Mouse (Mus musculus) heart, embryonic 16.5 days (tissue): ENCODE data around the gene Gm36245. TPM values are rescaled to one million over a fixed set of nuclear protein-coding genes. Genes with fewer than 3 reads are reported as not detected.
A peak's percentile ranks its signal among the peaks of the same experiment; 100 is the strongest.

ENCODE experiments used
- ATAC-seq: fragments of 200-750 bp; cut with Nextera tagmentation; replicated peaks from 2 replicates; pipeline ENCODE4 v1.8.0; 2017; ENCODE audit warnings: moderate number of reproducible peaks; ENCODE audit not compliant: insufficient read depth, low FRiP score; ENCODE audit errors: extremely low read depth
- H3K27ac ChIP-seq: fragments of 300-500 bp; sonication (generic); 2 replicates; pipeline ENCODE4 v1.5.1; 2014; ENCODE audit warnings: mild to moderate bottlenecking, low read length, control low read depth, moderate library complexity
- H3K27me3 ChIP-seq: fragments of 300-500 bp; sonication (generic); 2 replicates; pipeline ENCODE4 v1.6.1; 2014; ENCODE audit warnings: low read length, mixed read lengths; ENCODE audit not compliant: control insufficient read depth, insufficient read depth
- H3K36me3 ChIP-seq: fragments of 300-500 bp; sonication (generic); 2 replicates; pipeline ENCODE4 v1.6.1; 2014; ENCODE audit not compliant: control insufficient read depth, insufficient read depth
- H3K4me1 ChIP-seq: fragments of 300-500 bp; sonication (generic); 2 replicates; pipeline ENCODE4 v1.6.1; 2014; ENCODE audit warnings: low read length, mixed read lengths; ENCODE audit not compliant: control insufficient read depth, insufficient read depth
- H3K4me2 ChIP-seq: fragments of 300-500 bp; sonication (generic); 2 replicates; pipeline ENCODE4 v1.6.1; 2014; ENCODE audit warnings: low read depth, mild to moderate bottlenecking, control low read depth, low read length
- H3K4me3 ChIP-seq: fragments of 300-500 bp; sonication (generic); 2 replicates; pipeline ENCODE4 v1.5.1; 2014; ENCODE audit warnings: mild to moderate bottlenecking, control low read depth, low read length
- H3K9ac ChIP-seq: fragments of 300-500 bp; sonication (generic); 2 replicates; pipeline ENCODE4 v1.6.1; 2014; ENCODE audit warnings: low read length, control low read depth
- H3K9me3 ChIP-seq: fragments of 300-500 bp; sonication (generic); replicated peaks from 2 replicates; pipeline ENCODE4 v1.6.1; 2016; ENCODE audit warnings: low read length; ENCODE audit not compliant: control insufficient read depth
- whole genome bisulfite sequencing: fragments of 180-500 bp; shearing (Covaris S2); extraction: QIAGEN DNeasy Blood & Tissue Kit; methylation state at CpG from one replicate; pipeline ENCODE4 v1.1.7; 2014; 5-methylcytosine and 5-hydroxymethylcytosine counted together
- polyA plus RNA-seq: library from polyadenylated mRNA; unstranded; fragments of >200 nt; fragmentation: Nextera tagmentation; extraction: Ambion mirVana; gene quantifications from 2 replicates; pipeline ENCODE4 v1.2.1, GENCODE M21; 2015

Gene Gm36245
- not detected in 2 replicates for polyA plus RNA-seq

DNA sequence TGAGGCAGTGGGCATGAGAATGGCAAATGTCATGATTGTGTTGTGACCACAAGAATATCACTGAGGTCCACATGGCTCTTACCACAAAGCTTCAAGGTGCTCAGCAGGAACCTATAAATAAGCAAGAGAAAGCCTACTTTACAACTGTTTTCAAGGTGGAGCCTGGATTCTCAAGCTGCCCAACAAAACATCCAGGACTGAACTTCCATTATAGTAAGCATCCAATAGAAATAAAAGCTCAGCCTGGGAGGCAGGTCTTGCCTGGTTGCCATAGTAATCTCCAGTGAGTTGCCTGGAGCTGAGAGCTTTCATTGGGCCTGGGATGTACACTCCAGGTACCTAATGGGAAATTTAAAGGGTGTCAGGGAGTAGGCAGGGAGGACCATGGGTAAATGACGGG lies at the start of gene Gm36245:
Gene Gm36245, plus strand, starts transcription at position 301 of the 400 bp plus-strand sequence.
- Histone ChIP-seq H3K4me1 (no peaks in the 10 kb centered on the region), H3K4me2 (no peak within 1 kb of the TSS), H3K9ac (no peak within 1 kb of the TSS), H3K9me3 (no peaks in the 10 kb centered on the region), H3K4me3 (no peak within 1 kb of the TSS), H3K27me3 (no peaks in the 10 kb centered on the region), H3K36me3 (no peaks in the 10 kb centered on the region), H3K27ac (no peak within 1 kb of the TSS)
- 88% methylated on average over 1 of the region's 1 CpGs for WGBS
- ATAC-seq, result no peak

GRCm38 (mm10) chr15:77561792-77562191 lies 37.3 kb upstream of the Gm36245 start, which contains the start of gene 1700025B11Rik:
1700025B11Rik (minus strand) TSS chr15:77561892.
- no peak within 1 kb of the TSS for H3K4me2 ChIP-seq
- no peaks in the 10 kb centered on the region for H3K36me3 ChIP-seq
- H3K4me1 ChIP-seq, result no peaks in the 10 kb centered on the region
- H3K9ac ChIP-seq, result no peak within 1 kb of the TSS
- no peaks in the 10 kb centered on the region for H3K9me3 ChIP-seq
- no peak for ATAC-seq
- H3K27ac ChIP-seq, result no peak within 1 kb of the TSS
- H3K4me3 ChIP-seq, result no peak within 1 kb of the TSS
- H3K27me3 ChIP-seq, result no peaks in the 10 kb centered on the region

GRCm38 (mm10) chr15:77563219-77563618 lies 35.8 kb upstream of the Gm36245 start:
- Histone ChIP-seq H3K27me3 (no peaks in the 10 kb centered on the region), H3K4me2 (no peak overlapping the region), H3K4me3 (no peak overlapping the region), H3K4me1 (no peaks in the 10 kb centered on the region), H3K9ac (no peak overlapping the region), H3K9me3 (no peaks in the 10 kb centered on the region), H3K27ac (no peak overlapping the region), H3K36me3 (no peaks in the 10 kb centered on the region)
- ATAC-seq, result no peak

GRCm38 (mm10) chr15:77578801-77579200 lies 20.3 kb upstream of the Gm36245 start:
- no peak overlapping the region for H3K9ac ChIP-seq
- no peaks in the 10 kb centered on the region for H3K27me3 ChIP-seq
- no peak overlapping the region for H3K27ac ChIP-seq
- peaks cover 5% of the 10 kb centered on the region; the same call in 1 of the 2 replicates for H3K4me1 ChIP-seq
- H3K36me3 ChIP-seq, result no peaks in the 10 kb centered on the region
- 87% methylated on average over 2 of the region's 2 CpGs for WGBS
- H3K4me3 ChIP-seq, result no peak overlapping the region
- no peak for ATAC-seq
- H3K4me2 ChIP-seq, result no peak overlapping the region
- H3K9me3 ChIP-seq, result 0 out of 2 replicates have a peak, but pooled peaks cover 5% of the 10 kb centered on the region

DNA sequence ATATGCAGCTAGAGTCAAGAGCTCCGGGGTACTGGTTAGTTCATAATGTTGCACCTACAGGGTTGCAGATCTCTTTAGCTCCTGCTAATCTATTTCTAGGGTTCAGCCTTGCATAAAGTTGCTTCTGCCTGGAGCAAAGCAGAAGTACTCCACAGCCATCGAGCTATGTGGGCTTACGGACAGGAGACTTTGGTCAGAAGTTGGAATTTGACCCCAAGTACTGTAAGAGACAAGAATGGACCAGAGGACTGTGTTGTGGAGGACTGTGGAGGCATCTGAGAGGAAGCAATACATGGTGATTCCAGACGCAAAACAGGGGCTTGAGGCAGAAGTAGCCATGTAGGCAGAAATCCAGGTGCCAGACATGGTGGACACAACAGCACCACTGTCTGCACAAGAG lies 19.7 kb upstream of the Gm36245 start:
- no peak for ATAC-seq
- 0 out of 2 replicates have a peak, but pooled peaks cover 5% of the 10 kb centered on the region for H3K9me3 ChIP-seq
- no peaks in the 10 kb centered on the region for H3K36me3 ChIP-seq
- H3K9ac ChIP-seq, result no peak overlapping the region
- H3K4me3 ChIP-seq, result no peak overlapping the region
- peaks cover 5% of the 10 kb centered on the region; the same call in 1 of the 2 replicates for H3K4me1 ChIP-seq
- H3K27ac ChIP-seq, result no peak overlapping the region
- no peak overlapping the region for H3K4me2 ChIP-seq
- WGBS, result 77% methylated on average over 4 of the region's 4 CpGs
- no peaks in the 10 kb centered on the region for H3K27me3 ChIP-seq

- Histone ChIP-seq H3K4me3 (no peak overlapping the region), H3K36me3 (no peaks in the 10 kb centered on the region), H3K9ac (no peak overlapping the region), H3K4me1 (peaks cover 5% of the 10 kb centered on the region; the same call in 1 of the 2 replicates), H3K27ac (peak overlapping the region; percentile 45), H3K27me3 (no peaks in the 10 kb centered on the region), H3K9me3 (0 out of 2 replicates have a peak, but pooled peaks cover 5% of the 10 kb centered on the region), H3K4me2 (no peak overlapping the region)
- WGBS, result 25% methylated on average over 1 of the region's 1 CpGs
- peak; percentile 92 for ATAC-seq
These were observed 17.4 kb upstream of the Gm36245 start for GRCm38 (mm10) chr15:77581681-77582080.

GRCm38 (mm10) chr15:77587026-77587425 lies 12.0 kb upstream of the Gm36245 start:
- H3K9ac ChIP-seq, result no peak overlapping the region
- H3K27me3 ChIP-seq, result no peaks in the 10 kb centered on the region
- no peak overlapping the region for H3K27ac ChIP-seq
- no peak overlapping the region for H3K4me2 ChIP-seq
- 0 out of 2 replicates have a peak, but pooled peaks cover 5% of the 10 kb centered on the region for H3K9me3 ChIP-seq
- H3K4me1 ChIP-seq, result no peaks in the 10 kb centered on the region
- no peaks in the 10 kb centered on the region for H3K36me3 ChIP-seq
- H3K4me3 ChIP-seq, result no peak overlapping the region
- ATAC-seq, result no peak

- no peak for ATAC-seq
- Histone ChIP-seq H3K9ac (no peak overlapping the region), H3K9me3 (no peaks in the 10 kb centered on the region), H3K27me3 (no peaks in the 10 kb centered on the region), H3K4me2 (no peak overlapping the region), H3K36me3 (no peaks in the 10 kb centered on the region), H3K27ac (no peak overlapping the region), H3K4me3 (no peak overlapping the region), H3K4me1 (no peaks in the 10 kb centered on the region)
These were observed 10.1 kb upstream of the Gm36245 start for GRCm38 (mm10) chr15:77588981-77589380.

DNA sequence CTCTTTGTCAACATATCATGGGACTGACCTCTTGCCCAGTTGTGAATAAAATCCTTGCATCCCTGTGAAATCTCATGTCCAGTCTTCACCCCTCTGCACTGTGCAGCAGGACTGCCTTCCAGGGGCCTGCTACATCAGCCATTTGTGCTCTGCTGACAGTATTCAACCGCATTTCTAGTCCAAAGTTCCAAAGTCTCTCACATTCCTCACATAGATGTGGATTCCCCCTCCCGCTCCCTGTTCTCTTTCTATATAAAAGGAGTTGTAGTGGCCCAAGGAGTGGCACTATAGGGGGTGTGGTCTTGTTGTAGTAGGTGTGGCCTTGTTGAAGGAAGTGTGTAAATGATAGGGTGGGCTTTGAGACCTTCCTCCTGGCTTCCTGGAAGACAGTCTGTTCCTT lies 8.2 kb upstream of the Gm36245 start:
- Histone ChIP-seq H3K27me3 (no peaks in the 10 kb centered on the region), H3K27ac (no peak overlapping the region), H3K36me3 (no peaks in the 10 kb centered on the region), H3K4me2 (no peak overlapping the region), H3K4me1 (no peaks in the 10 kb centered on the region), H3K4me3 (no peak overlapping the region), H3K9me3 (no peaks in the 10 kb centered on the region), H3K9ac (no peak overlapping the region)
- WGBS, result 62% methylated on average over 2 of the region's 2 CpGs
- ATAC-seq, result no peak
